Mouse (Mus musculus) neural tube, embryonic 13.5 days (tissue): ENCODE results near the gene Cryba1. TPM values are rescaled to one million over a fixed set of nuclear protein-coding genes. Genes with fewer than 3 reads are reported as not detected.

Experiments
- polyA plus RNA-seq: library from polyadenylated mRNA; unstranded; fragments of >200 nt; fragmentation: Nextera tagmentation; extraction: Ambion mirVana; gene quantifications from 2 replicates; pipeline ENCODE4 v1.2.1, GENCODE M21; 2015

Gene Cryba1
- polyA plus RNA-seq, 1 experiment from 2014 or later: 4.2 TPM

Other genes starting within 250 kb of the Cryba1 start
- gene Ankrd13b, start 235.6 kb downstream of the Cryba1 start, polyA plus RNA-seq: 33.7 and 37.9 TPM in 2 replicates
- gene Git1, start 231.7 kb downstream of the Cryba1 start, polyA plus RNA-seq: 11.5 and 14.1 TPM in 2 replicates
- gene Abhd15, start 210.2 kb downstream of the Cryba1 start, polyA plus RNA-seq: 2.6 and 2.9 TPM in 2 replicates
- 18.0 and 18.3 TPM in 2 replicates for gene Trp53i13, start 209.3 kb downstream of the Cryba1 start, polyA plus RNA-seq
- gene Gm10392, start 206.1 kb downstream of the Cryba1 start, polyA plus RNA-seq: 0.15 TPM in 1 of 2 replicates, not detected in the other
- 18.3 and 18.8 TPM in 2 replicates for gene Taok1, start 117.5 kb downstream of the Cryba1 start, polyA plus RNA-seq
- 3.9 and 4.0 TPM in 2 replicates for gene Nufip2, start 39.1 kb downstream of the Cryba1 start, polyA plus RNA-seq
- gene Myo18a, start 38.0 kb upstream of the Cryba1 start, polyA plus RNA-seq: 43.2 and 44.2 TPM in 2 replicates
- gene Gm10277, start 62.5 kb upstream of the Cryba1 start, polyA plus RNA-seq: 1.7 and 2.8 TPM in 2 replicates
- gene Pipox, start 168.8 kb upstream of the Cryba1 start, polyA plus RNA-seq: 4.1 and 6.1 TPM in 2 replicates
- 95.2 and 104 TPM in 2 replicates for gene Sez6, start 205.5 kb upstream of the Cryba1 start, polyA plus RNA-seq